ENCODE assay signal across 11 mouse cellular contexts in genomic region chr5:98189181-98190180, GRCm38 (mm10). TPM values are rescaled to one million over a fixed set of nuclear protein-coding genes. Genes with fewer than 3 reads are reported as not detected.
DNase-seq lines count a peak whose midpoint lies in the region; ATAC-seq and TF ChIP-seq lines count a peak whose summit lies in the region.
"Had no signal": no experiment of that assay in that cellular context is flagged by ENCODE, and none has a peak within 500 bp of the region (broad histone marks: within the 10 kb centered on the region; RNA-seq: fewer than 3 reads in every experiment).

No protein-coding gene starts in this region.

- no peaks in the 10 kb centered on the region for H3K36me3 ChIP-seq in intestine, embryonic 14.5 days (ENCODE audit: control insufficient read depth, insufficient read depth, low read length)
- no peaks in the 10 kb centered on the region for H3K36me3 ChIP-seq in intestine, embryonic 16.5 days (ENCODE audit: control insufficient read depth, insufficient read depth, low read length)
- H3K36me3 ChIP-seq in forebrain, embryonic 14.5 days (ENCODE audit: control insufficient read depth, insufficient read depth, low read length) = no peaks in the 10 kb centered on the region
- H3K36me3 ChIP-seq in midbrain, embryonic 14.5 days (ENCODE audit: control insufficient read depth, insufficient read depth, low read length) = no peaks in the 10 kb centered on the region
- H3K36me3 ChIP-seq: G1E had no signal

- no peak for TF ChIP-seq POLR2A in cerebellum, adult 2 months (IDR thresholded peaks at IDR 0.05; ENCODE audit: borderline replicate concordance, insufficient read depth, low read length)

- peaks cover 70% of the 10 kb centered on the region for H3K27me3 ChIP-seq in intestine, embryonic 14.5 days (replicated peaks; ENCODE audit: control insufficient read depth, insufficient read depth, low read length)
- peaks cover 45% of the 10 kb centered on the region for H3K27me3 ChIP-seq in intestine, embryonic 16.5 days (replicated peaks; ENCODE audit: control insufficient read depth, insufficient read depth, low read length)
- H3K27me3 ChIP-seq in cerebellum, adult 2 months (ENCODE audit: control insufficient read depth, insufficient read depth, low read length) = no peaks in the 10 kb centered on the region
- H3K27me3 ChIP-seq in forebrain, embryonic 14.5 days (replicated peaks; ENCODE audit: control insufficient read depth, insufficient read depth, low read length) = peaks cover 56% of the 10 kb centered on the region
- peaks cover 67% of the 10 kb centered on the region for H3K27me3 ChIP-seq in midbrain, embryonic 14.5 days (ENCODE audit: control insufficient read depth, insufficient read depth, low read length)

- no peak overlapping the region for H3K27ac ChIP-seq in intestine, embryonic 14.5 days (ENCODE audit: low read depth)
- no peak overlapping the region for H3K27ac ChIP-seq in intestine, embryonic 16.5 days (ENCODE audit: low read length)
- no peak overlapping the region for H3K27ac ChIP-seq in cerebellum, adult 2 months (ENCODE audit: insufficient read depth, low read length)
- H3K27ac ChIP-seq in forebrain, embryonic 14.5 days (ENCODE audit: low read depth, low read length) = no peak overlapping the region
- no peak overlapping the region for H3K27ac ChIP-seq in midbrain, embryonic 14.5 days (replicated peaks; ENCODE audit: low read depth, low read length)

- no peak for DNase-seq in intestine, embryonic 14.5 days (ENCODE audit: low spot score)
- peak; percentile 66 to 67 for DNase-seq in cerebellum, adult 2 months
- DNase-seq in forebrain, embryonic 14.5 days (ENCODE audit: low spot score) = peak; percentile 60
- DNase-seq in midbrain, embryonic 14.5 days = peak; percentile 43
- no peak for DNase-seq in thymus, postnatal 25 days
- no peak for DNase-seq in c-Kit-positive CD71-positive TER-119-positive erythroid progenitor cells, embryonic 14.5 days (ENCODE audit: low spot score)

- no peak overlapping the region for H3K9ac ChIP-seq in intestine, embryonic 14.5 days (ENCODE audit: low read length)
- no peak overlapping the region for H3K9ac ChIP-seq in intestine, embryonic 16.5 days (ENCODE audit: low read depth, low read length)
- no peak overlapping the region for H3K9ac ChIP-seq in forebrain, embryonic 14.5 days (ENCODE audit: low read length)
- no peak overlapping the region for H3K9ac ChIP-seq in midbrain, embryonic 14.5 days (replicated peaks; ENCODE audit: low read length)

- peaks cover 4% of the 10 kb centered on the region for H3K4me1 ChIP-seq in intestine, embryonic 14.5 days (replicated peaks; ENCODE audit: control insufficient read depth, insufficient read depth, low read length)
- peaks cover 17% of the 10 kb centered on the region for H3K4me1 ChIP-seq in intestine, embryonic 16.5 days (ENCODE audit: control insufficient read depth, insufficient read depth, low read length)
- peaks cover 8% of the 10 kb centered on the region; the same call in 1 of the 2 replicates for H3K4me1 ChIP-seq in cerebellum, adult 2 months (ENCODE audit: control insufficient read depth, insufficient read depth, low read length)
- H3K4me1 ChIP-seq in forebrain, embryonic 14.5 days (ENCODE audit: control insufficient read depth, insufficient read depth, low read length) = peaks cover 6% of the 10 kb centered on the region
- peaks cover 17% of the 10 kb centered on the region for H3K4me1 ChIP-seq in midbrain, embryonic 14.5 days (ENCODE audit: control insufficient read depth, insufficient read depth, low read length)

- no peak for ATAC-seq in intestine, embryonic 14.5 days (replicated peaks; ENCODE audit: low FRiP score, low TSS enrichment, low read depth)
- ATAC-seq in intestine, embryonic 16.5 days = no peak
- no peak for ATAC-seq in forebrain, embryonic 14.5 days
- ATAC-seq in midbrain, embryonic 14.5 days (ENCODE audit: low FRiP score, low TSS enrichment) = no peak
- no peak for ATAC-seq in inflammation-experienced regulatory T-cells, adult 6 months

- TF ChIP-seq CTCF in cerebellum, adult 2 months (IDR thresholded peaks at IDR 0.05; ENCODE audit: borderline replicate concordance, insufficient read depth, low read depth, low read length) = no peak

- 1% methylated on average over 31 of the region's 31 CpGs for whole genome bisulfite sequencing in intestine, embryonic 14.5 days
- WGBS in intestine, embryonic 16.5 days = 2% methylated on average over 31 of the region's 31 CpGs
- 10% methylated on average over 31 of the region's 31 CpGs for WGBS in cerebellum, adult 2 months
- WGBS in forebrain, embryonic 14.5 days = under 1% methylated on average over 31 of the region's 31 CpGs
- 1% methylated on average over 31 of the region's 31 CpGs for WGBS in midbrain, embryonic 14.5 days

- peak overlapping the region; percentile 28 for H3K4me2 ChIP-seq in intestine, embryonic 14.5 days (ENCODE audit: low read length)
- no peak overlapping the region for H3K4me2 ChIP-seq in intestine, embryonic 16.5 days (ENCODE audit: low read depth, low read length)
- peak overlapping the region; percentile 28; the same call in 1 of the 2 replicates for H3K4me2 ChIP-seq in forebrain, embryonic 14.5 days (ENCODE audit: low read length)
- peak overlapping the region; percentile 23; the same call in 1 of the 2 replicates for H3K4me2 ChIP-seq in midbrain, embryonic 14.5 days (ENCODE audit: low read length)

- H3K9me3 ChIP-seq in intestine, embryonic 14.5 days (ENCODE audit: control insufficient read depth, low read length) = no peaks in the 10 kb centered on the region
- H3K9me3 ChIP-seq in intestine, embryonic 16.5 days (ENCODE audit: control insufficient read depth, low read length) = no peaks in the 10 kb centered on the region
- no peaks in the 10 kb centered on the region for H3K9me3 ChIP-seq in forebrain, embryonic 14.5 days (replicated peaks; ENCODE audit: control insufficient read depth, low read length)
- H3K9me3 ChIP-seq in midbrain, embryonic 14.5 days (ENCODE audit: control insufficient read depth, low read length) = no peaks in the 10 kb centered on the region

- H3K4me3 ChIP-seq in intestine, embryonic 14.5 days (ENCODE audit: low read depth, low read length) = no peak overlapping the region
- H3K4me3 ChIP-seq in intestine, embryonic 16.5 days (ENCODE audit: low read length) = no peak overlapping the region
- H3K4me3 ChIP-seq in cerebellum, adult 2 months (replicated peaks; ENCODE audit: insufficient read depth, low read depth, low read length) = peak overlapping the region; percentile 17
- no peak overlapping the region for H3K4me3 ChIP-seq in forebrain, embryonic 14.5 days (ENCODE audit: low read depth, low read length)
- 0 out of 2 replicates have a peak overlapping the region, but pooled peaks have one; percentile 3 for H3K4me3 ChIP-seq in midbrain, embryonic 14.5 days (replicated peaks; ENCODE audit: low read depth, low read length)

RNA-seq across cellular contexts. Expression of gene Prdm8, which starts 22.5 kb away (rescaled TPM):
- polyA plus RNA-seq in intestine, embryonic 14.5 days (2014; fragmentation: Nextera tagmentation; extraction: Ambion mirVana) = 0.19 and 0.22 TPM in 2 replicates
- polyA plus RNA-seq in intestine, embryonic 16.5 days (2015; fragmentation: Nextera tagmentation; extraction: Ambion mirVana) = 0.04 and 0.05 TPM in 2 replicates
- 11.1 and 15.5 TPM in 2 replicates for polyA plus RNA-seq in cerebellum, adult 2 months (2012; rRNA removed)
- 5.0 and 6.7 TPM in 2 replicates for polyA plus RNA-seq in forebrain, embryonic 14.5 days (2014; fragmentation: Nextera tagmentation; extraction: Ambion mirVana)
- 3.5 and 4.4 TPM in 2 replicates for polyA plus RNA-seq in midbrain, embryonic 14.5 days (2014; fragmentation: Nextera tagmentation; extraction: Ambion mirVana)
- not detected for polyA plus RNA-seq in inflammation-experienced regulatory T-cells, adult 6 months (2017; shearing (Covaris generic))
- polyA plus RNA-seq: G1E; liver, embryonic 16.5 days; thymus, postnatal 0 days had no signal

Comparison
In these comparisons a context has a peak if more than half of its experiments do, and no peak if none do; other contexts are left out.
1. DNase-seq: peak in cerebellum, adult 2 months (2 of 2), forebrain, embryonic 14.5 days (single experiment) and midbrain, embryonic 14.5 days (single experiment); none in intestine, embryonic 14.5 days (single experiment), thymus, postnatal 25 days (single experiment) and c-Kit-positive CD71-positive TER-119-positive erythroid progenitor cells, embryonic 14.5 days (single experiment).
2. H3K4me3 ChIP-seq: peak in cerebellum, adult 2 months (single experiment) and midbrain, embryonic 14.5 days (single experiment); none in intestine, embryonic 14.5 days (single experiment), intestine, embryonic 16.5 days (single experiment) and forebrain, embryonic 14.5 days (single experiment).